Mouse (Mus musculus) brain, embryonic 18.5 days (tissue): ENCODE data around the gene Serpina3c.

ENCODE experiments used
- DNase-seq: peaks from one replicate; pipeline ENCODE4 v3.0.0-alpha.2; 2012; ENCODE audit warnings: low read depth, low spot score

Serpina3c gene

DNA sequence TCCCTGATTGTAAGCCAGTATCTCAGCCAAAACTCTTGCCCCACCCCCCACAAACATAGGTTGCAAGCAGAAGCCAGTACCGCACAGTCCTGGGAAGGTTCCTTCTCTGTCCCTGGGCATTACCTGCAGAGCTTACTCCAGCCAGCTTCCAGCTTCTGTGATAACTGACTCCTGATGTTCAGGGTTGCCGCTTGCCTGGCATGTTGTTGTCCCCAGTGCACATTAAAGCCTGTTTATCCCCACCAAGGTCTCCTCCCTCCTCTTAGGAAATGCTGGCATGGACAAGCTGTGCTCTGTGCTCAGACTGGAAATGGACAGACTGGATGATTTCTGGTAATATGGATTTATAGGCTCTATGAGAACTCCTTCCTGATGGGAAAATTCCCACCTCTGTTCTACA, at the start of gene Serpina3c:
Serpina3c (minus strand) TSS at position 215 of the 400 bp plus-strand sequence.
- no peak for DNase-seq

- DNase-seq = no peak
These were observed 37.2 kb upstream of the Serpina3c start for GRCm38 (mm10) chr12:104190852-104191251.

DNA sequence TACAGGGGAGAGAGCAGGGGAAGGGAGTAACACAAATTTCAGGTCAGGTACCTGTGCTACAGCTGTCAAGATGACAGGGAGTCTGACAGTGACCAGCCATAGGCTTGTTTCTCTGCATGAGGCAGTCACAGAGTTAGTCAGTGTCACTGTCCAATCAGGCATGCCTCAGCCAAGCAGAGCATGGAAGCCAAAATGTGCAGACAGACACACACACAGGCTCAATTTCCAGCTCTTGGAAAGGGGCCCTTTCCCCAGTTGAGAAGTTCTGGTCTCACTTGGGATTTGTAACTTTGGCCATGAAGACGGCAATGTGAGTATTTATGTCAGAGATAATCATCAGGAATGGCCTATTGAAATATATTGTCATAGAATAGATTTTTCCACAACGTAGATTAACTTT, 35.6 kb upstream of the Serpina3c start:
- no peak for DNase-seq

DNA sequence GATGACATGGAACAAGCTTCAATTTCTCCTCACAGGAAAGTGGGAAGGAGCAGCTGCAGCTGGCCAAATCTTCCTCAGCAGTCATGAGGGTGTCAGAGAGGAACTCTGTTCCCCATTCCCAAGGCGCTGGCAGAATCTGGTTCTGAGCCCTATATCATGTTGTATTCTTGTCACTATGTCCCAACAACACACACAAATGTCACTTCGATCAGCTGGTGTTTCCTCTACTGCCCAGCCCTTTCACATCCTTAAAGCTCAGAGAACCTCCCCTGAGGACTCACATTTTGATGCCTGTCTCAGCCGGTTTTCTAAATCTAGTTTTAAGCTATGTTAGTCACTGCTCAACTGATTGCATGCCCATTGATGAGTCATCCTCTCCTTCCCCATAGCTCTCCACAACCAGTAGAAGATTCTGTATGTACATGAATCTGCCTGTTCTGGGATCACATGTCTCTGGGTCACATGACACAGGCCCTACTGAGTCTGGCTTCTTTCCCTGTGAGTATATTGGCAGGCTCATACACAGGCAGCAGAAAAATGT, 32.4 kb upstream of the Serpina3c start:
- DNase-seq = no peak

GRCm38 (mm10) chr12:104185046-104185445, 31.4 kb upstream of the Serpina3c start:
- no peak for DNase-seq

- no peak for DNase-seq
These were observed 25.3 kb upstream of the Serpina3c start for GRCm38 (mm10) chr12:104178987-104179386.

- DNase-seq = no peak
These were observed 24.9 kb upstream of the Serpina3c start for GRCm38 (mm10) chr12:104178577-104178976.

DNA sequence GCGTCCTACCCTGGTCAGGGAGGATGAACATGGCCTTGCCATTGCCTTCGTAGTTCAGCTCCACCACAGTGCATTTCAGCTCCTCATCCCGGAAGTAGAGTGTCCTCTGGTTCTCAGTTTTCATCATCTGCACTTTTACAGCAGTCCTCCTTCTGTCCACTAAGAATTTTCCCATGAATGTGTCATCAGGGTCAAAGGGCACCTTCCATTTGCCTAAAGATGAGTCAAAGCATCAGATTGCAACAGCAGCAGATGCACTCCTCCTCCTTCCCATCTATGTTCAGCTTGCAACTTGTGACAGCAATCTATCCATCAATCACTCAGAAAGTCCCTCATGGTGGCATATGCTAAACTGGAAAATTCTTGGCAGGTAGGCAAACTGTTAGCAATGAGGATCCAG, 22.0 kb upstream of the Serpina3c start:
- DNase-seq = no peak

DNA sequence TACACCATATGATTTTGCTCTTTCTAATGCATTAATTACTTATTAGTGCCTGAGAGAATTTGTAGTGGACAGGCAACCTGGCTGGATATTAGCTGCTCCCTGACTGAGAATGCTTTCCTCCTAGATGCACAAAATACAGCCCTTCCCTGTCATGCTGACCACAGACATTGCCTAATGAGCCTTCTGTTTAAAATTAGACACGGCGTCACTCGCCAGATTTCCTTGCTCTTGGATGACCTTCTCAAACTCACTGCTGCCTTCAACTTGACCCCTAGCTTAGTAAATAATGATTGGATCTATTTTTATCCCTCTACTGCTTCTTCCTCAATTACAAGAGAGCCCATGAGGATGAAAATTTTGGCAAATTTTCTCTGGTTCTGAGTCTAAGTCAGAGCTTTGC, 21.1 kb upstream of the Serpina3c start:
- DNase-seq = no peak

GRCm38 (mm10) chr12:104153041-104153645, 527 bp downstream of the Serpina3c start:
- no peak for DNase-seq

- DNase-seq = no peak
These were observed 1.7 kb downstream of the Serpina3c start for GRCm38 (mm10) chr12:104151989-104152388.

GRCm38 (mm10) chr12:104145571-104145970, 8.1 kb downstream of the Serpina3c start:
- DNase-seq = no peak

- DNase-seq = no peak
These were observed 10.4 kb downstream of the Serpina3c start for GRCm38 (mm10) chr12:104143286-104143685.

DNA sequence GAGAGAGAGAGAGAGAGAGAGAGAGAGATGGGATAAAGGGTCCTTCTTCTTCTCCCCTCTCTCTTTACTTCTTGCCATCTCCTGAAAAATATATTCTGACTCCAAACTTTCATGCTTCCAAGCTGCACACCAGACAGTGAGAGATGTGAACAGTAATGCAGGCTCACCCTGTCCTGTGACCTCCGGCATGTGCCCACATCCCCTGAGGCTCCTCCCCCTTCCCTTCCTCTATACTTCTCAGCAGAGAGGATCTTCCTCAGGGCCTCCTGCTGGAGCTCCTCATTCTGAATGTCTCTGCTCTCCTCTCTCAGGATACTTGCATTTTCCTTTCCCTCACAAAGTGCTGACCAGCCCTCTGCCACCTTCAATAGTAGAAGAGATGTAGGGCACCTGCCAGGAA, 11.2 kb downstream of the Serpina3c start:
- no peak for DNase-seq

DNA sequence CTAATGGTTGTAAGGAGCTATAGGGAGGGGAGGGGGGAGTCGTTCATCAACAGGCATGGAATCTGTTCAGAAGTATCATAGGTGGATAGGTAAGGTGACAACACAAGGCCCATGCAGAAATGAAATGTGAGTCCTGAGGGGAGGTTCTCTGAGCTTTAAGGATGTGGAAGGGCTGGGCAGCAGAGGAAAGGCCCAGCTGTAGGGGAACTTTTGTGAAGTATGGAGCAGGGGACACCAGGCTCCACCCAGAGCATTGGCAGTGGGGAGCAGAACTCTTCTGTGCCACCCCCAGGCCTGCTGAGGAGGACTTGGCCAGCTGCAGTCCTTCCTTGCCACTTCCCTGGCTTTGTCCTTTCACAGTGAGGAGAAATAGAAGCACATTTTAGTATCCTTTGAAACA, 12.2 kb downstream of the Serpina3c start:
- no peak for DNase-seq

DNA sequence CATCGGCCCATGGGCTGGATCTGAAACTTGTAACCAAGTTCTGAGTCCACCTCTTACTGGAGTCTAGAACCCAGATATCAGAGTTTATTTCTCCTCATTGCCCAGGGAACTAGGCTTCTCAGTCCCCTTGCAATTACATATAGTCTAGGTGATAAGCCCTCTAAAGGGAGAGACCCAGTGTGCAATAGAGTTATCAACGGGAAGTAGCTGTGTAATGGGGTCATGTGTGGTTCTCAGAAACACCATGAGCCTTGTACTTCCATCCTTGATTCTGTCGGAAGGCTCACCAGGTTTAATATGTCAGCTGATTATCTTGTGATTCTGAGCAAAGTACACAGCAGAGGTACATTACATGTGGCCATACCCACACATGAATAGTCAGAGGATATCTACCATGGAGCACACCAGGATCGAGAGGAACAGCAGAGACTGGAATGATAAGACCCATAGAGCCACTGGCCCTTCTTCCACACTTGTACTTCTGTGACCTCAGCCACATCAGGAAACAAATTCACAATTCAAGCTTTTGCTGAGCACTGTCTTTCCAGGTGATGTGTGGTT, 13.0 kb downstream of the Serpina3c start:
- no peak for DNase-seq

GRCm38 (mm10) chr12:104138216-104138615, 15.5 kb downstream of the Serpina3c start:
- no peak for DNase-seq

- DNase-seq = no peak
These were observed 22.6 kb downstream of the Serpina3c start for GRCm38 (mm10) chr12:104131041-104131440.

DNA sequence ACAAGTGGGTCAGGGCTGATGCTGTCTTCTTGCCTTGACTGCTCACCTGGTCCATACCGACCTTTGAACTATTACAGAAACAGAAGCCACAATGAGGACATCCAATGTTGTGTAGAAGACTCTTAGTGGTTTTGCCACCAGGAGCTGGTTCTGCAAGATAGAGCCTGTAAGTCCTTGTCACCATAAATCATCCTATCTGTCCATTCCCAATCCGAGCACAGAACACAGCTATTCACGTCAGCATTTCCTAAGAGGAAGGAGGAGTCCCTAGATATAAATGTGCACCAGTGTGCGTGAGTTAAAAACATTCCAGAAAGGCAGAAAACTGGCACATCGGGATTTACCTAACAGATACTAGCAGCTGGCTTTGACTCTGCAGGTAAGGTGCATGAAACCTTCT, 26.0 kb downstream of the Serpina3c start, which contains the start of gene Serpina3b:
Serpina3b (plus strand) TSS at position 301 of the 400 bp plus-strand sequence.
- no peak for DNase-seq

GRCm38 (mm10) chr12:104125021-104125560, 28.6 kb downstream of the Serpina3c start:
- DNase-seq = no peak

- no peak for DNase-seq
These were observed 29.7 kb downstream of the Serpina3c start for GRCm38 (mm10) chr12:104123996-104124395.

GRCm38 (mm10) chr12:104123097-104123496, 30.6 kb downstream of the Serpina3c start:
- DNase-seq = no peak
